Mouse (Mus musculus) ovary, postnatal 10 days (tissue): ENCODE measurements around the gene Cad.

ENCODE experiments used
- DNase-seq: peaks from one replicate; pipeline ENCODE4 v3.0.0; 2022; ENCODE audit warnings: low spot score

Cad gene

GRCm38 (mm10) chr5:31071059-31071458 lies 16.5 kb downstream of the Cad start:
- no peak for DNase-seq

- DNase-seq = no peak
Observed at GRCm38 (mm10) chr5:31071821-31072220, 17.2 kb downstream of the Cad start.

- DNase-seq = no peak
Observed at GRCm38 (mm10) chr5:31073176-31073575, 18.6 kb downstream of the Cad start.

GRCm38 (mm10) chr5:31076346-31076745 lies 21.8 kb downstream of the Cad start:
- no peak for DNase-seq

- no peak for DNase-seq
Observed at GRCm38 (mm10) chr5:31080059-31080794, 25.6 kb downstream of the Cad start.

- DNase-seq = no peak
Observed at GRCm38 (mm10) chr5:31080795-31081164, 26.2 kb downstream of the Cad start.

- no peak for DNase-seq
Observed at GRCm38 (mm10) chr5:31081386-31081785, 26.8 kb downstream of the Cad start.

- DNase-seq = no peak
Observed at GRCm38 (mm10) chr5:31082355-31082754, 27.8 kb downstream of the Cad start.

- no peak for DNase-seq
Observed at GRCm38 (mm10) chr5:31082935-31083625, 28.5 kb downstream of the Cad start.

GRCm38 (mm10) chr5:31083949-31084348 lies 29.4 kb downstream of the Cad start:
- DNase-seq = no peak

- no peak for DNase-seq
Observed at GRCm38 (mm10) chr5:31086606-31087005, 32.0 kb downstream of the Cad start.

GRCm38 (mm10) chr5:31087131-31087530 lies 32.6 kb downstream of the Cad start:
- DNase-seq = no peak

- no peak for DNase-seq
Observed at GRCm38 (mm10) chr5:31092231-31092975, 37.8 kb downstream of the Cad start.

GRCm38 (mm10) chr5:31093151-31094041 lies 38.8 kb downstream of the Cad start:
- no peak for DNase-seq

- DNase-seq = no peak
Observed at GRCm38 (mm10) chr5:31094100-31094798, 39.7 kb downstream of the Cad start.

- DNase-seq = no peak
Observed at GRCm38 (mm10) chr5:31094799-31095691, 40.5 kb downstream of the Cad start.

- no peak for DNase-seq
Observed at GRCm38 (mm10) chr5:31095711-31096480, 41.3 kb downstream of the Cad start.

GRCm38 (mm10) chr5:31105814-31106335 lies 51.3 kb downstream of the Cad start, which contains the start of gene Dnajc5g:
Dnajc5g (plus strand) TSS chr5:31106285.
- no peak for DNase-seq

- DNase-seq = no peak
Observed at GRCm38 (mm10) chr5:31108000-31108490, 53.5 kb downstream of the Cad start, which contains the start of gene Slc30a3. Slc30a3 (minus strand) TSS chr5:31108237.
